Mouse (Mus musculus) olfactory bulb, adult 2 months (tissue): ENCODE data around the gene Itgb2l. TPM values are rescaled to one million over a fixed set of nuclear protein-coding genes. Genes with fewer than 3 reads are reported as not detected.

Experiments
- H3K27ac ChIP-seq: fragments of 200-500 bp; 2 replicates; pipeline ENCODE4 v1.5.1; 2012; ENCODE audit warnings: low read depth, low read length; ENCODE audit not compliant: insufficient read depth
- H3K4me1 ChIP-seq: fragments of 200-500 bp; 2 replicates; pipeline ENCODE4 v1.6.1; 2012; ENCODE audit warnings: low read length; ENCODE audit not compliant: control insufficient read depth, insufficient read depth
- H3K4me3 ChIP-seq: fragments of 200-500 bp; 2 replicates; pipeline ENCODE4 v1.5.1; 2012; ENCODE audit warnings: mild to moderate bottlenecking, low read depth, low read length, moderate library complexity; ENCODE audit not compliant: insufficient read depth
- CTCF ChIP-seq: fragments of 200-500 bp; IDR thresholded peaks from 2 replicates; pipeline ENCODE4 v1.5.1; 2012; ENCODE audit warnings: low read depth, mild to moderate bottlenecking, low read length, moderate library complexity; ENCODE audit not compliant: insufficient read depth
- POLR2A ChIP-seq: fragments of 200-500 bp; IDR thresholded peaks from 2 replicates; pipeline ENCODE4 v1.6.1; 2012; ENCODE audit warnings: mild to moderate bottlenecking, low read depth, low read length, moderate library complexity; ENCODE audit not compliant: insufficient read depth
- WGBS: fragments of 180-500 bp; shearing (Covaris S2); methylation state at CpG from one replicate; pipeline ENCODE4 v1.1.7; 2018; 5-methylcytosine and 5-hydroxymethylcytosine counted together
- polyA plus RNA-seq: library from polyadenylated mRNA; stranded (reverse); fragments of >200 nt; gene quantifications from 2 replicates; pipeline ENCODE4 v1.2.4, GENCODE M21; 2012; ENCODE audit warnings: low replicate concordance; ENCODE audit not compliant: missing spikeins, insufficient read depth, insufficient read length

The Itgb2l gene
- polyA plus RNA-seq, 1 experiment = not detected

- Histone ChIP-seq H3K27ac (no peak overlapping the region), H3K4me3 (no peak overlapping the region), H3K4me1 (0 out of 2 replicates have a peak, but pooled peaks cover 2% of the 10 kb centered on the region)
- TF ChIP-seq POLR2A (no peak), CTCF (no peak)
- WGBS = 48% methylated on average over 4 of the region's 4 CpGs
These were observed 43.4 kb downstream of the Itgb2l start for GRCm38 (mm10) chr16:96400046-96400445.

GRCm38 (mm10) chr16:96398806-96399205 lies 44.6 kb downstream of the Itgb2l start:
- Histone ChIP-seq H3K4me3 (no peak overlapping the region), H3K4me1 (0 out of 2 replicates have a peak, but pooled peaks cover 2% of the 10 kb centered on the region), H3K27ac (no peak overlapping the region)
- TF ChIP-seq CTCF (no peak), POLR2A (no peak)
- 96% methylated on average over 3 of the region's 3 CpGs for WGBS

GRCm38 (mm10) chr16:96396013-96396650 lies 47.3 kb downstream of the Itgb2l start:
- no peak for TF ChIP-seq CTCF
- TF ChIP-seq POLR2A = no peak
- no peak overlapping the region for H3K27ac ChIP-seq
- H3K4me3 ChIP-seq = no peak overlapping the region
- 62% methylated on average over 9 of the region's 9 CpGs for WGBS
- H3K4me1 ChIP-seq = no peaks in the 10 kb centered on the region

GRCm38 (mm10) chr16:96395516-96395915 lies 47.9 kb downstream of the Itgb2l start:
- WGBS = 88% methylated on average over 4 of the region's 4 CpGs
- Histone ChIP-seq H3K4me1 (no peaks in the 10 kb centered on the region), H3K4me3 (no peak overlapping the region), H3K27ac (no peak overlapping the region)
- no peak for TF ChIP-seq POLR2A
- no peak for TF ChIP-seq CTCF

GRCm38 (mm10) chr16:96391070-96391469 lies 52.3 kb downstream of the Itgb2l start:
- TF ChIP-seq CTCF = no peak
- no peak for TF ChIP-seq POLR2A
- H3K4me3 ChIP-seq = no peak overlapping the region

GRCm38 (mm10) chr16:96388481-96388880 lies 54.9 kb downstream of the Itgb2l start:
- H3K27ac ChIP-seq = no peak overlapping the region
- H3K4me1 ChIP-seq = no peaks in the 10 kb centered on the region
- TF ChIP-seq POLR2A (no peak), CTCF (no peak)
- no peak overlapping the region for H3K4me3 ChIP-seq
- 83% methylated on average over 5 of the region's 5 CpGs for WGBS

More at GRCm38 (mm10) chr16:96391070-96391469, 52.3 kb downstream of the Itgb2l start:
- no peaks in the 10 kb centered on the region for H3K4me1 ChIP-seq
- no peak overlapping the region for H3K27ac ChIP-seq

- Histone ChIP-seq H3K4me3 (no peak overlapping the region), H3K4me1 (no peaks in the 10 kb centered on the region), H3K27ac (no peak overlapping the region)
- WGBS = 94% methylated on average over 6 of the region's 6 CpGs
- TF ChIP-seq CTCF (no peak), POLR2A (no peak)
These were observed 55.6 kb downstream of the Itgb2l start for GRCm38 (mm10) chr16:96387685-96388371.

- Histone ChIP-seq H3K4me3 (no peak overlapping the region), H3K4me1 (no peaks in the 10 kb centered on the region), H3K27ac (no peak overlapping the region)
- TF ChIP-seq CTCF = no peak
- no peak for TF ChIP-seq POLR2A
These were observed 58.7 kb downstream of the Itgb2l start for GRCm38 (mm10) chr16:96384741-96385140.

- H3K4me1 ChIP-seq = no peaks in the 10 kb centered on the region
- no peak overlapping the region for H3K27ac ChIP-seq
- TF ChIP-seq CTCF (no peak), POLR2A (no peak)
- H3K4me3 ChIP-seq = no peak overlapping the region
- WGBS = 91% methylated on average over 5 of the region's 5 CpGs
These were observed 60.8 kb downstream of the Itgb2l start for GRCm38 (mm10) chr16:96382496-96383181.
